In the genomic region with DNA sequence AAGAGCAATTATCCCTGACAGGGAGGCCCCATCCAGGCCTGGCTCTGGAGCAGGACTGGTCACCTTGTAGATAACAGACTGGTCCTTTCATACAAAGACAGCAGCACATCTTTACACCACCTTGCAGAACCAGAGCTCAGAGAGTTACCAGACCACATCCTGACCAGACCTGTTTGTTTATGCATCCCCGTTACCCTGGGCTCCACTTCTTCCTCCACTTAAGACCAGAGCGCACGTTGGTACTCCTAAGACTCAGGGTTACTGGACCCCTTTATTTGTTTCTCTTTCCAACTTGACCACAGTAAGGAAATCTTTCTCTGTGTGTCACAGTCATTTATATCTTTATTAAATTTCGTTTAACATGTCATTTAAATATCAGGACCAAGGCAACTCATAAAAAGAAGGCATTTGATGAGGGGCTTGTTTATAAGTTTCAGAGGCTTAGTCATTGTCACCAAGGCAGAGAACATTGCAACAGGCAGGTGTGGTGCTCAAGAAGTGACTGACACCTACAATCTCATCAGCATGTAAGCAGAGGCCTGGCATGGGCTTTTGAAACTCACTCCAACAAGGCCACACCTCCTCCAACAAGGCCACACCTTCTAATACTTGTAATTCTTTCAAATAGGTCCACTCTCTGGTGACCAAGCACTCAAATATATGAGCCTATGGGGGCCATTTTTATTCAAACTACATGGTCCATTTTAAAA, we compare ENCODE assay signal across 16 mouse cellular contexts.
DNase-seq lines count a peak whose midpoint lies in the region; ATAC-seq and TF ChIP-seq lines count a peak whose summit lies in the region.
"Had no signal": no experiment of that assay in that cellular context is flagged by ENCODE, and none has a peak within 500 bp of the region (broad histone marks: within the 10 kb centered on the region; RNA-seq: fewer than 3 reads in every experiment).

No protein-coding gene starts in this region.

- H3K9me3 ChIP-seq in kidney, postnatal 0 days (replicated peaks; ENCODE audit: low read length): no peaks in the 10 kb centered on the region
- no peaks in the 10 kb centered on the region for H3K9me3 ChIP-seq in kidney, embryonic 16.5 days (ENCODE audit: low read length)
- H3K9me3 ChIP-seq: embryonic facial prominence, embryonic 15.5 days had no signal

- H3K27me3 ChIP-seq in kidney, postnatal 0 days (ENCODE audit: insufficient read depth, low read length): no peaks in the 10 kb centered on the region
- H3K27me3 ChIP-seq in kidney, embryonic 16.5 days (ENCODE audit: insufficient read depth, low read length): no peaks in the 10 kb centered on the region
- H3K27me3 ChIP-seq: embryonic facial prominence, embryonic 15.5 days had no signal

- no peaks in the 10 kb centered on the region for H3K36me3 ChIP-seq in kidney, postnatal 0 days (ENCODE audit: insufficient read depth, low read length)
- H3K36me3 ChIP-seq in kidney, embryonic 16.5 days (ENCODE audit: insufficient read depth, low read length): 0 out of 2 replicates have a peak, but pooled peaks cover 2% of the 10 kb centered on the region
- H3K36me3 ChIP-seq: embryonic facial prominence, embryonic 15.5 days had no signal

- no peak overlapping the region for H3K4me3 ChIP-seq in kidney, postnatal 0 days (replicated peaks; ENCODE audit: low read depth, low read length)
- H3K4me3 ChIP-seq in kidney, embryonic 16.5 days (ENCODE audit: low read length): no peak overlapping the region
- H3K4me3 ChIP-seq: embryonic facial prominence, embryonic 15.5 days had no signal

- 77% methylated on average over 4 of the region's 4 CpGs for WGBS in kidney, postnatal 0 days
- 81% methylated on average over 4 of the region's 4 CpGs for WGBS in kidney, embryonic 16.5 days

- no peak overlapping the region for H3K9ac ChIP-seq in kidney, postnatal 0 days (ENCODE audit: low read depth, low read length)
- H3K9ac ChIP-seq in kidney, embryonic 16.5 days (replicated peaks; ENCODE audit: low read length): no peak overlapping the region
- H3K9ac ChIP-seq: embryonic facial prominence, embryonic 15.5 days had no signal

- peaks cover 12% of the 10 kb centered on the region; the same call in 1 of the 2 replicates for H3K4me1 ChIP-seq in kidney, postnatal 0 days (replicated peaks; ENCODE audit: insufficient read depth, low read length)
- peaks cover 31% of the 10 kb centered on the region for H3K4me1 ChIP-seq in kidney, embryonic 16.5 days (ENCODE audit: insufficient read depth, low read length)

- TF ChIP-seq CTCF in kidney, postnatal 0 days (IDR thresholded peaks at IDR 0.05; ENCODE audit: low read depth): no peak

- no peak for ATAC-seq in kidney, postnatal 0 days (replicated peaks; ENCODE audit: low FRiP score, low read depth)
- 0 out of 2 replicates have a peak, but pooled peaks have one; percentile 33 for ATAC-seq in erythroid progenitor cell, adult 5-6 weeks (replicated peaks; ENCODE audit: low FRiP score, poor library complexity, severe bottlenecking)
- peak; percentile 28; the same call in 1 of the 2 replicates for ATAC-seq in megakaryocyte, adult 5-6 weeks (ENCODE audit: poor library complexity, severe bottlenecking)
- no peak for ATAC-seq in kidney, embryonic 16.5 days (ENCODE audit: low FRiP score, low TSS enrichment)
- ATAC-seq: forebrain, embryonic 14.5 days had no signal

- no peak overlapping the region for H3K4me2 ChIP-seq in kidney, postnatal 0 days (ENCODE audit: low read length)
- H3K4me2 ChIP-seq in kidney, embryonic 16.5 days (replicated peaks; ENCODE audit: low read depth, low read length): no peak overlapping the region
- H3K4me2 ChIP-seq: embryonic facial prominence, embryonic 15.5 days had no signal

- H3K27ac ChIP-seq in kidney, postnatal 0 days: peak overlapping the region; percentile 21; the same call in 1 of the 2 replicates
- H3K27ac ChIP-seq in kidney, embryonic 16.5 days (ENCODE audit: low read length): no peak overlapping the region
- H3K27ac ChIP-seq: embryonic facial prominence, embryonic 15.5 days had no signal

- intact Hi-C loops in left cerebral cortex, postnatal 14 days (cut with DNase I): no loop called here

- DNase-seq in kidney, postnatal 0 days (ENCODE audit: low spot score): no peak
- DNase-seq in kidney, adult 18-20 months: no peak
- peak; percentile 46 for DNase-seq in A20 (ENCODE audit: low read depth, low spot score)
- no peak for DNase-seq in left cerebral cortex, postnatal 14 days (ENCODE audit: low spot score in 2 of 2)
- DNase-seq in gastrocnemius, postnatal 10 days: no peak
- DNase-seq: cerebellum, adult 11 months; heart, adult 18-20 months; kidney, postnatal 36 days; layer of hippocampus, postnatal 36 days; lung, postnatal 4 days; thymus, postnatal 25 days had no signal

Comparison
In these comparisons a context has a peak if more than half of its experiments do, and no peak if none do; other contexts are left out.
1. ATAC-seq: peak in erythroid progenitor cell, adult 5-6 weeks (single experiment) and megakaryocyte, adult 5-6 weeks (single experiment); none in kidney, postnatal 0 days (single experiment) and kidney, embryonic 16.5 days (single experiment).